Mouse (Mus musculus) cerebellum, postnatal 36 days (tissue): ENCODE measurements around the gene Fzd5.

Source experiments
- DNase-seq, 2 experiments: peaks; one replicate each; pipeline ENCODE4 v3.0.0; 2021 to 2022; ENCODE audit warnings: mixed read lengths in 2 of 2

The Fzd5 gene

DNA sequence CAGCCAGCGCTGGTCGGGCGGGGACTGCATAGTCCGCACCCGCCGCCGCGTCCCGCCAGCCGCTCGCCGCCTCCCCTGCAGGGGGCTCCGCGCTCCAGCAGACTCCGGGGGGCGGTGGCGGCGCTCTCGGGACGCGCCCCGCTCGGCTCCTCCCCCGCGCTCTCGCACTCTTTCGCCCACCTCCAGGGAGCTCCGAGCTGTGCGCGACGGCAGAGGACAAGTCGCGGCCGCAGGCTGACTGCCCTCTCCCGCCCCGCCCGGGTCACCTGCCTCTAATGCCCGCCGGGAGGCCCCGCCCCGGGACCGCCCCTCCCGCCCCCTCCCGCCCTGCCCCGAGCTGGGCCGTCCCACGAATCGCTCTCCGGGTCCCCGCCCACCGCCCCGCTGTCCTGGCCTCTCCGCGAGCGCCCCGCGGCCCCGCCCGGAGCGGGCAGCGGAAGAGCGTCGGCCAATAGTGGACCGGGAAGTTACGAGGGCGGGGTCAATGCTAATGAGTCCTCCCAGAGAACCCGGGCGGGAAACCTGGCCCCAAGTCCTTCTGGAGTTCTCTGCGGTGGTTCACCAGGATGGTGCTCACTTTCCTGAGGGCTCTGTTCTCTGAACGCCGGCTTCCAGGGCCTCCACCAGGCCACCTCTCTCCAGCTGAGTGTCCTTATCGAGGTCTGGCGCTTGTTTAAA, at the start of gene Fzd5:
TSS of gene Fzd5 (minus strand) at position 250 of the 678 bp plus-strand sequence.
- peak; percentile 75 to 87 for DNase-seq

DNA sequence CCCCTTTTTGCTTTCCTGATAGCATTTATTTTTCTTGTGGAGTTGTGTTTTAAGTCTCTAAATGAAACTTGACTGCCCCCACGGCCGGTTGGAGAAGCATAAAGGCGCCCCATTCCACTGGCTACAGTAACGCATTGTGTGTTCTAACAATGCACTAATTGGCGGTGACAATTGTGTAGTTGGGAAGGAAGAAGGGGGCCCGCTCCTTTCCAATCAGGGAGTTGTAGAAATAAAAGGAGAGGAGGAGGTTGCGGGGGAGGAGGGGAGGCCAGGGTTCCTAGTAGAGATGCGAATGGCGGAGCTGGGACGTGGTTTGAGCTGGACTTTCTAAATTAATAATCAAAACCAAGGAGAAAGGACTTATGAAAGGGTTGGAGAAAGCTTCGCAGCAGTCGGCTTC, 42.3 kb upstream of the Fzd5 start:
- no peak for DNase-seq

DNA sequence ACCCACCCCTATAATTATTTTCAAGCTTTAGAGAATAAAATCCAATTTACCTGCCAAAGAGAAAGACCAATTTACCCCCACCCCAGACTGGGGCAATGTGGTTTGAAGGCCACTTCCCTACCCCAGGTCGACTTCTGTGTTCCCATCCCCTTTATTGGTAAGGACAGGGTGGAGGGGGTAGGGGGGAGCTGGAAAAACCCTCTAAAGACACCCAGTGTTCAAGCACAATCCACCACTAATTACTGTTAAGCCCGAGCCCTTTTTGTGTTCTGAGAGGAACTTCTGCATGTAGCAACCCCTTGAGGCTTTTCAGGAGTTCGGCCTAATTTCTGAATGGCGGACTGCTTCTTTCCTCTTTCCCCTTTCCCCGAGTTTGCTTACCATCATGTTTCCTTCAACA, 41.9 kb upstream of the Fzd5 start:
- no peak for DNase-seq

DNA sequence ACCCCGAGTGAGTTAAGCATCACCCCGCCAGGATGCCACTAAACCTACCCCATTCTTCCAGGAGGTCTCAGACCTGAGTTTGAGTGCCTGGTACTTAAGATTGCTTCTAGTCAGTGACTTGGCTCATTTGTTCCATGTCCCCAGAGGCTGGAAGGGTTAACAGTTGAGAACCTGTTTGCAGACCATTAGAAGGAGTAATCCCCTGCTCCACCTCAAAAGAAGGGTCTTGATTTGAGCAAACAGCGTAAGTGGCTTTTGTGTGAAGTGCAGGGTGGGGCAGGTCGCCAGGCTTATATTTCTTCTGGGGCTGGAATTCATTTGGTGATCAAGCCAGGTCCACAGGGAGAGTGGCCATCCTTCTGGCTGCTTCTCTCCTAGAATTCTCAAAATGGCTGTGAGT, 35.8 kb upstream of the Fzd5 start:
- DNase-seq, result no peak

DNA sequence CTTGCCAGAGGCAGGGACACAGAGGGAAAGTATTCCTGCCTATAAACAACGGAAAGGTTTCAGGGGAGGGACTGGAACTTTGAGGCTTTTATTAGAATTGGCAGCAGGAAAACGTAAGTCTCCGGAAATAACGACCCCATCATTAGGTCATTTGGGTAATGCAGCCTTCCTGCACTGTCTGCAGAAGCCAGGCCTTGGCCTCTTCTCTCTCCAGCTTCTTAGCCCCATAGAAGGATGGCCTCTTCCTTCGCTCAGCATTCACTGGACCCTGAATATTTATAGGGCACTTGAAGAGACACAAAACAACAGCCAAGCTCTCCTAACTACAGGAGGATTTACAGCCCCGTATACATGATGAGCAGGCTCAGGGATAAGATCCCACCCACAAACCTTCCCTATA, 32.6 kb upstream of the Fzd5 start:
- no peak for DNase-seq

DNA sequence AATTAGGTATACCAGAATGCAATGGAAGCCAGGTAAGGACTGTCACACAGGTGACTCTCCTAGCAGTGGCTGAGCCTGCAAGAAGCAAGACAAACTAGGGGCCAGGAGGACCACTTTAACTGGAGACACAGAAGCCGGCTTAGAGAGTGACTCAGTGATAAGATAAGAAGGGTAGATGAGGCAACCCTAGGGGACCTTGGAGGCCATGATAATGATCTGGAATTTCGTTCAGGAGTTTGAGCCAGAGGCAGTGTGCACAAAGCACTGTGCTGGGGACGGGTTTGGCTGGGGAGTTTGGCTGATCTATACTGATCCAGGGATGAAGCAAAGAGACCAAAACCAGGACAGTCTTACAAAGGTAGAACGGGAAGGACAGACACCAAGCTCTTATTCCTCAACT, 24.1 kb upstream of the Fzd5 start:
- no peak for DNase-seq

DNA sequence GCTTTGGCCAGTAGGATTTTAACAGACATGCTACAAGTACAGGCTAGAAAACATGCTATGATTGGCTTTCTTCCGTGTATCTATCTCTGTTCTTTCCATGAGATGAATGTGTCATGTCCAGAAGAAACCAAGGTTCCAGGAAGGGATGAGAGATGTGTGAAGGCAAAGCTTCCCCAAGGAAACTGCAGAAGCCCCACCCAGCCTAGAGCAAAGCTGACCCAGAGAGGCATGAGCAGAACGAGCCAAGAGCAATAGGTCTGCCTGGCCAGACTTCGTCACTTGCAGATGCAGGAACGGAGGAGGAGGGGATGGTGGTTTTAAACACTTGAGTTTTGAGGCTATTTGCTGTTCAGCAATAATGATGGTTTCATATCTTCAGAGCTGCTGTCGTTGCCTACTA, 20.2 kb upstream of the Fzd5 start:
- DNase-seq, result no peak

DNA sequence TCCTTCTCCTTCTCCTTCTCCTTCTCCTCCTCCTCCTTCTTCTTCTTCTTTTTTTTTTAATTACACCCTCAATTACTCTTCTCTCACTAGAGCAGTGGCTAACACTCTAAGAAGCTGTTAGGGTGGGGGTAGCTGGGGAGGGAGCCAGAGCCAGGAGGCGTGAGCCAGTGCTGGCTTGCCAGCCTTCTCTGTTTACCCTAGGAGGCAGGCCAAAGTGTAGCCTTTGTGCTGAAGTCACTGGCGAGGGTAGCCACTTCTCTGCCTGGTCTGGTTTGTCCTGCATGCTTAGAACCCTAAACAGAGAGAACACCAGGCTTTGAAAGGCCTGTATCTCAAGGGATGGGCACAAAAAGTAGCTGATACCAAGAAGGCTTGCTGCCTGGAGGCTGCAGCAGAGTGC, 19.7 kb upstream of the Fzd5 start:
- no peak for DNase-seq

DNA sequence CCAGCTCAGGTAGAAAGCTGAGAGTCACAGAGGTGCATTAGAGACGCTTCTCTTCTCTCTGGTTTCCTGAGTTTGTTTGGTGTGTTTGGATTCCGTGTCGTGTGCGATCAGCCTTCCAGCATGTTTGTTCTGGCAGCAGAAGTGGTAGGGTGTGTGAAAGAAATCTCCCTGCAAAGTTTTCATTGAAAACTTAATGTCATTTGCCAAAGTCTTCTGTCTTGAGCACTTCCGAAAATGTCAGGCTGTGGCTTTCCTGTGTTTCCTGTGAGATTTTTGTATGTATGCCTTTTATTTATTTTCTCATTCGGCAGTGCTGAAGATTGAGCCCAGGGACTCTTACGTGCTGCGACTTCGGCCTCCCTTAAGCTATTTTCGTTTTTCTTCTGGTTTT, 19.1 kb upstream of the Fzd5 start:
- DNase-seq, result no peak

DNA sequence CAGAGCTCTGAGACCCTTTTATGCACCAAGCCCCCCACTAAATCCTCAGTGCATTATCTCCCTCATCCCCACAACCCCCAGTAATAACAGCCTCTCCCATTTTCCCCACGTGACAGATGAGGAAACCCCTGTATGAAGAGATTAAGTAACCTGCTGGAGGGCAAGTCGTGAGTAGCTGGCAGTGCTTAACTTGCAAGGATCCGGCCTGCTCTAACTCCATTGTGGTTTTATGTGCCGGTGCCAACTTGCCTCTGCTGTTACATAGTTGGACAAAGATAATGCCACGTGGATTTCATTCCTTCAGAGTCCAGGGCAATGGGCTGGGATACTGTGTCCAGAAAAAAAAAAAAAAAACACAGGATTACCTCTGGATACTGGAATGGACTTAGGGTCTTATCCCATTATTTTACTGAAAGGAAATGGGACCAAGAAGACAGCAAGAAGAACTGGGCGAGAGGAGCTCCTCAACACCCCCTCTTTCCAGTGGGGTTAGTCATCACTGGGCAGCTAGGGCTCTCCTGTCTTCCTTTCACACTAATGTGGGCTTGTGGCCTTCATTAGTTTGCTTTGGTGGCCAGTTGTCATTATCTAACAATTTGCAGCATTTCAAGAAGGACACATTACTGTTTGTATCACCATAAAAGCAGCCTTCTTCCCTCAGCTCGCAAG, 18.6 kb upstream of the Fzd5 start:
- DNase-seq, result no peak

DNA sequence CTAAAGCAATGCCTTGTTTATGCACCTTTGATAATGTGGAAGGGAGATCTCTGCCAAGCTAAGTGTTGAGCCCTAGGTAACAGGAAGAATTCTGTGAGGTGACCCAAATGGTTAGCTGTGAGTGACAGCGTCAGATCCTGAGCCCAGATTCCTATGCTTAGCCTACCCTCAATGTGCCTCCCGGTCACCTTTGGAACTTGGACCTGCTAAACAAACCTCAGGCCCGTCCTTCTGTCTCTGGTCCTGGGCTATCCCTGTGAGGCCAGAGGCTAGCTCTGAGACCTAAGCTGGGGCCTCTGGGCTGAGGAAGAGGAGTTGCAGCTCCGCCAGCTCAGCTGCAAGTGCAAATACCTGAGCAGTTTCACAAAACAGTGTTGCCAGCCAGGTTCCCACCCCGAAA, 17.1 kb upstream of the Fzd5 start:
- DNase-seq, result no peak

DNA sequence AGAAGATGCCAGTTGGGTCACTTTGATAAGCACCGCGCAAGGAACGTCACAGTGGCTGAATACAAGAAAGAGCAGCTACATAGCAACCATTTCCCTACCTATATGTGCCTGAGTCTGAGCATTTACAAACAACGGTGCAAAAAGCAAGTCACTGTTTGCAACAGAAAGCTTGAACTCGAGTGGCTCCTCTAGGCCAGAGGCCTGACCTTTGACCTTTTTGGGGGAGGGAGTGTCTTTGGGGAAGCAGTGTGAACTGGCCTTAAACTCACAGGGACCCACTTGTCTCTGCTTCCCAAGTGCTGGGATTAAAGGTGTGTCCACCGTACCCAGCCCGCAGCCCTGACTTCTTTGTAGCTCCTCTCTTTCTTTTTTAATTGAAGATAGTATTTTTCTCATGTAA, 16.1 kb upstream of the Fzd5 start:
- DNase-seq, result no peak

DNA sequence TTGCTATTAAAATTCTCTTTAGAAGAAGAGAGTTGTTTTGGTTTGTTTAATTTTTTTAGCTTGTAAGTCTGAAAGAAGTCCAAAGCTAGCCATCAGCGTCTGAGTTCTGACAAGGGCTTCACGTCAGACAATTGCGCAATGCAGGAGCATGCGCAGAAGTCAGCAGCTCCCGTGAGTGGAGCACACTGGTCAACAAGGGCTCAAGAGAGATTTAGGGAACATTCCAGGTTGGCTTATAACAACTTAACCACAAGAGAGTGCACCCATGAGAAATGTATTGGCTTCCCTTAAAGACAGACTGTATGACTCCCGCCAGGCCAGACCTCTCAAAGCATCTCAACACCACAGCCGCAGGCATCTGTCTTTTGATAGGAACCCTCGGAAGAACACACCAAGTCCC, 15.6 kb upstream of the Fzd5 start:
- DNase-seq, result no peak

DNA sequence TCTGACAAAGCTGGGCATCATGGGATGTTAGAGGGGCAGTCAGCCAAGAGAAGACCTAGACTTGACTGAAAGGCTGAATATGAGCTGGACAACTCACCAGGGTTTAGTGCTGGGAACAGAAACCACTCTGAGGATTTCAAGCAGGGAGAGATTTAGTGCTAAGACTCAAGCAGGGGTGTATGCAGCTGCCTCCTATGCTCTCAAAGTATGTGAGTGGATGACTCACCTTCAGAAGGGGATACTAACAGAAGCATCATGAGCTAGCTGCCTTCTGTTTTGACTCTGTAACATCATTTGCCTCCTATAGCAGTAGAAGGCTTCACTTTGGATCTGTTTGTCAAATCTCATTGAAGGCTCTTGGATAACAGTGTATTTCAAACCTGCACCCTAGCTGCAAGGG, 7.1 kb upstream of the Fzd5 start:
- no peak for DNase-seq

DNA sequence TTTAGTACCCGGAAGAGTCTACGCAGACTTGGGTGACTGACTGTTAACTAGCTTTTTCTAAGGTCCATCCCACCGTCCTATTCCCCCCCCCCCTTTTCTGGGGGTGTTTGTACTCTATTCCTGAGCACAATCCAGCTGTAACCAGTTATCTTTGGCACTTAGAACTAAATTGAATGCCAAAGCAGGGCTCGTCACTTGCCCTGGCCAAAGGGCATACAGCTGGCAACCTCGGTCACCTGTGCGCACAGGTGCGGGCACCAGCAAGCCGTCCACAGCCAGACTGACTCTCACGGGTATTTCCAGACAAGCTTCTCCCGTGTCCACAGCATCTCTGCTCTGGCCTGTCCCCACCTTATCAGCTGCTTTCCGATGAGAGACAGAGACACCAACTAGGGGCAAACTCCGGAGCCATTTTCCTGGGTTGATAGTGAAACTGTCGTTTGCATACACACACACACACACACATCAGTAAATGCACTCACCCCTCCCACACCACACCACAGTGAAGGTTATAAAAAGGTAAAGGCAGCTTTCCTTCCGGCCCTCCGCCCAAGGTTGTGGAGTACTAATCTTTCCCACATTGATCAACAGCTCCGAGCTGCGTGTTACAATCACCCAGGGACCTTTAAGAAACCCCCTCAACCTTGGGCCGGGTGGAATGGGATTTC, 5.3 kb upstream of the Fzd5 start:
- no peak for DNase-seq

DNA sequence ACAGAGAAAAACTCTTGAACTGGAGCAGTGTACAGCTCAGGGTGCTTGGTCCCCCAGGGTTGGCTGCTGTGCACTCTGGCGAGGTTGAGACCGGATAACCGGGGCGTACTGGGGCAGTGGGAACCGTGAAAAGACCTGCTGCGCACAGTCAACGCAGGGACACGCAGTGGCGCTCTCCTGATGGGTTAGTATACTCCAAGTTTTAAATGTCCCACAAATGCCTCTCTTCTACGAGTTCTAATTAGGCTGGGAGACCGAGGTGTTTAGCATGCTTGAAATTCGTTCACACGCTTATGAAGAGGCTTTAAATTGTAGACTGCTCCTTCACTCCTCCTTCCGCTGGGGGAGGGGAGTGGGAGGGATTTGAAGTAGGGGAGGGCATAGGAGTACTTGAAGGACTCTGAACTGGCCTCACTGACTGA, 1.1 kb upstream of the Fzd5 start:
- no peak for DNase-seq

DNA sequence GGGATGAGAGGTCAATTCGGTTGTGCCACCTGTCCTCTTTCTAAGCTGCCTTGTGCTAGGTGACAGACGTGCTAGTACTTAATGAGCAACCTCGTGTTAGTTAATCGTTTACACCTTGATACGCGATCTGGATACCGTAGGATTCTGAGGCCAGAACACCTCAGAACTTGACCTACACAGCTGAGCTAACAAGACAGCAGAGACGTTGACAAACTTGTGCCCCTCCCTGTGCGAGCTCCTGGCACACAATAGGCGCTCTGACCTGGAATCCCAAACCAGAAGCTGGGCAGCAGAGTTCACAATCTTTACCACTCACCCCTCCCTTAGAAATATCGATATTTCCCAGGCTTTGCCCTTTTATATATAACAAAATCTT, 617 bp upstream of the Fzd5 start:
- no peak for DNase-seq

DNA sequence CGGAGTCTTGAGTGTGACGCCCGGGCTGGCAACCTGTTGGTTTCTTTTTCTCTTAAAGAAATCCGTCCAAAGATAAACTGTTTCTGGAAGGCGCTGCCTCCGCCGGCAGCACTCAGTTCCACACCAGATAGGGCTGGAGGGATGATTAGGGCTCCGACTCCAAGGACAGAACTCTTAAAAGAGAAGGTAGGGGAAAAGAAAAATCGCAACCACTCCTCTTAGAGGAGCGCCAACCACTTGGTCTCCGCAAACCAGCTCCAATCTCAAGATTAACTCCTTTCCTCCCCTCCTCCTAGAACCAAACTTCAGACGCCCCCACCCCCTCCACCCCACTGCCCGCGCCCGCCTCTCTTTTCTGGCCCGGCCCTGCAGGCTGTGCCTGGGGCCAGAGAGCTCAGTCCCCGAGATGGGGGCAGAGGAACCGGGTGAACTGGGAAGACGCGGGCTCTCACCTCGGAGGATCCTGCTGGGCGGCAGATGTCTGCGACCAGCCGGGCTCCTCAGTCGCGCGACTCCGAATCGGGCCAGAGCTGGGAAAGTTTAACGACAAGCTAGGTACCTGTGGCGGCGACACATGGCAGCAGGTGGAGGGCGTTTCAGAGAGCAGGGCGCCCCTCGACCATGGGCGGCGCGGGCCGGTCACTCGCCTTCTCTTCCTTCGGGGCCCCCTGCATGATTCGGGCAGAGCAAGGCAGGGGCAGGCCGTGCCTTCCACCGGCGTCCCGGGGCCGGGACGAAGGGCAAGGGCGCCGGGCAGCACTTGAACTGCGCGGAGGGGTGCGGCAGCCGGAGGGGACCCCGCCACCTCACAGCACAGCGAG, 660 bp downstream of the Fzd5 start:
- DNase-seq, result peak; percentile 42 to 45

DNA sequence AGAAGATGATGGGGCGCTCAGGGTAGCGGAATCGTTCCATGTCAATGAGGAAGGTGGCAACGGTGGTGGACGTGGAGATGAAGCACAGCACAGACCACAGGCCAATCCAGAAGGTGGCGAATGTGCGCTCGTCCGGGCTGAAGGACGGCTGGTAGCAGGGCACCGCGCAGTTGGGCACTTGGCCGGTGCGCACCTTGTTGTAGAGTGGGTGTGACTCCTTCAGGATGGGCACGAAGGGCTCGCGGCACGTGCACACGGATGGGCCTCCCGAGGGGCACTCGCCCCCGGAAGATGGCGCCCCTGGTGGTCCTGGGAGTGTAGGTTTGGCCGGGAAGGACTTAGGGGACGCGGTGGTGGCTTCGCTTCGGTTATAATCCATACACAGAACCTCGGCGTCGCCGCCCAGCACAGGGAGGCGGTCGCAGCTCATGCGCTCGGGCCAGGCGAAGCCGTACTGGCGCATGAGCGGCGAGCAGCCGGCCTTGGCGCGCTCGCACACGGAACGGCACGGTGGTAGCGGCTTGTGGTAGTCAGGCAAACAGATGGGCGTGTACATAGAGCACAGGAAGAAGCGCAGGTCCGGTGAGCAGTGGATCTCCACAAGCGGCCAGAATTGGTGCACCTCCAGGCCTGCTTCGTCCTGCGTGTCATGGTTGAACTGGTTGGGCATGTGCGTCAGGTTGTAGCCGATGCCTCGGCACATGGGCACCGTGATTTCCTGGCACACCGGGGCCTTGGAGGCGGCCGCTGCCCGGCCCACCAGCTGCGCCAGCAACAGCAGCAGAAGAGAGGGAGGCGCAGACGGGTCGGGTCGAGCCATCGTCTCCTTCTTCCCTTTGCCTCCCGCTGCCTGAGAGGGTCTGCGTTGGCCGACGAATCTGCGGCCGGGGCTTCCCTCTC, 1.5 kb downstream of the Fzd5 start:
- peak; percentile 27 to 39 for DNase-seq

DNA sequence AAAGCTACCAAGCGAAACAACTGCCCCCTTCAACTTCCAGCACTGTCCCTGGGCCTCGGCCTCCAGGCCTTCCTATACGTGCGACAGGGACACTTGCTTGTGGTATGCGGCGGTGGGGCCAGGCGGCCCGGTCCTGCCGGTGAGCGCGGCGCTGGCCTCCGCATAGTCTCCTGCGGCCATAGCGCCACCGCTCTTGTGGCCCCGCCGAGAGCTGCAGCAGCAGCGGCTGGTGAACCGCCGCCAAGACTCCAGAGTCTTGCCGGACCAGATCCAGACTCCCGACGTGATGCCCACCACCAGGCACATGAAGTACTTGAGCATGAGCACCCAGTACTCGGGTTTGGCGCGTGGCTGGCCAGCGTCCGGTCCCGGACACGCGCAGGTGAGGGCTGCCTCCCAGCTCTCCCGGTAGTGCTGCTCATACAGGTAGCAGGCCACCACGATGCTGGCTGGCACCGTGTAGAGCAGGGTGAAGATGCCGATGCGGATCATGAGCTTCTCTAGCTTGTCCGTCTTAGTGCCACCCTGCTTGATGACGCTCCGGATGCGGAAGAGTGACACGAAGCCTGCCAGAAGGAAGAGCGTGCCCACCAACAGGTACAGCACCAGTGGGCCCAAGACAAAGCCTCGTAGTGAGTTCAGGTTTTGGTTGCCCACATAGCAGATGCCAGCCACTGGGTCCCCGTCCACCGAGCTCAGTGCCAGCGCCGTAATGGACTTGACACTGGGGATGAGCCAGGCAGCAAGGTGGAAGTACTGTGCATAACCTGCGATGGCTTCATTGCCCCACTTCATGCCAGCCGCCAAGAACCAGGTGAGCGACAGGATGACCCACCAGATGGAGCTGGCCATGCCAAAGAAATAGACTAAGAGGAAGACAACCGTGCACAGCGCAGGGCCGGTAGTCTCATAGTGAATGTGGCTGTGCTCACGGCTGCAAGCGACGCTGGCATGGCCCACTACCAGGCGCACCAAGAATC, 2.5 kb downstream of the Fzd5 start:
- peak; percentile 38 to 41 for DNase-seq
